Mouse (Mus musculus) testis, adult 2 months (tissue): ENCODE measurements around the gene Phactr4. TPM values are rescaled to one million over a fixed set of nuclear protein-coding genes. Genes with fewer than 3 reads are reported as not detected.

Source experiments
- H3K27ac ChIP-seq: fragments of 200-500 bp; 2 replicates; pipeline ENCODE4 v1.5.1; 2012; ENCODE audit warnings: low read depth, low read length; ENCODE audit not compliant: control insufficient read depth, insufficient read depth
- H3K27me3 ChIP-seq: fragments of 200-500 bp; 2 replicates; pipeline ENCODE4 v1.6.1; 2012; ENCODE audit warnings: mild to moderate bottlenecking, low read length, moderate library complexity; ENCODE audit not compliant: control insufficient read depth, insufficient read depth
- H3K36me3 ChIP-seq: fragments of 200-500 bp; 2 replicates; pipeline ENCODE4 v1.6.1; 2012; ENCODE audit warnings: mild to moderate bottlenecking, low read length; ENCODE audit not compliant: control insufficient read depth, insufficient read depth
- H3K4me1 ChIP-seq: fragments of 200-500 bp; 2 replicates; pipeline ENCODE4 v1.6.1; 2012; ENCODE audit warnings: low read length; ENCODE audit not compliant: control insufficient read depth, insufficient read depth
- H3K4me3 ChIP-seq: fragments of 200-500 bp; 2 replicates; pipeline ENCODE4 v1.5.1; 2012; ENCODE audit warnings: low read depth, mild to moderate bottlenecking, low read length, moderate library complexity, mixed read lengths; ENCODE audit not compliant: control insufficient read depth
- CTCF ChIP-seq: fragments of 200-500 bp; IDR thresholded peaks from 2 replicates; pipeline ENCODE4 v1.5.1; 2012; ENCODE audit warnings: low read depth, mild to moderate bottlenecking, inconsistent platforms, low read length, moderate library complexity; ENCODE audit not compliant: control insufficient read depth, insufficient read depth, insufficient replicate concordance
- POLR2A ChIP-seq: fragments of 200-500 bp; IDR thresholded peaks from 2 replicates; pipeline ENCODE4 v1.6.1; 2012; ENCODE audit warnings: low read depth, mild to moderate bottlenecking, inconsistent platforms, low read length, moderate library complexity; ENCODE audit not compliant: control insufficient read depth
- polyA plus RNA-seq: library from polyadenylated mRNA; depleted of rRNA; stranded (reverse); fragments of >200 nt; gene quantifications from 2 replicates; pipeline ENCODE4 v1.2.3, GENCODE M21; 2012

The Phactr4 gene
- polyA plus RNA-seq, 1 experiment, result 8.5 TPM

GRCm38 (mm10) chr4:132331960-132332359, 90.3 kb downstream of the Phactr4 start:
- H3K36me3 ChIP-seq, result peaks cover 2% of the 10 kb centered on the region; the same call in 1 of the 2 replicates

GRCm38 (mm10) chr4:132329835-132330354, 92.4 kb downstream of the Phactr4 start:
- TF ChIP-seq CTCF, result no peak
- TF ChIP-seq POLR2A, result no peak

More at GRCm38 (mm10) chr4:132331960-132332359, 90.3 kb downstream of the Phactr4 start:
- H3K27ac ChIP-seq, result no peak overlapping the region
- no peaks in the 10 kb centered on the region for H3K27me3 ChIP-seq
- no peak overlapping the region for H3K4me3 ChIP-seq
- TF ChIP-seq CTCF (no peak), POLR2A (no peak)
- H3K4me1 ChIP-seq, result peaks cover 3% of the 10 kb centered on the region

GRCm38 (mm10) chr4:132329115-132329834, 93.0 kb downstream of the Phactr4 start, which contains the start of gene Trnau1ap:
TSS of gene Trnau1ap (minus strand) at chr4:132329538.
- TF ChIP-seq POLR2A (peak; percentile 75), CTCF (no peak)
- peak within 1 kb of the TSS; percentile 80 for H3K27ac ChIP-seq
- H3K4me3 ChIP-seq, result peak within 1 kb of the TSS; percentile 92
- H3K4me1 ChIP-seq, result peaks cover 3% of the 10 kb centered on the region
- no peaks in the 10 kb centered on the region; the same call in 1 of the 2 replicates for H3K36me3 ChIP-seq
- no peaks in the 10 kb centered on the region for H3K27me3 ChIP-seq

More at GRCm38 (mm10) chr4:132329835-132330354, 92.4 kb downstream of the Phactr4 start:
- peaks cover 3% of the 10 kb centered on the region for H3K4me1 ChIP-seq
- peaks cover 2% of the 10 kb centered on the region; the same call in 1 of the 2 replicates for H3K36me3 ChIP-seq
- H3K4me3 ChIP-seq, result peak overlapping the region; percentile 92
- no peaks in the 10 kb centered on the region for H3K27me3 ChIP-seq
- H3K27ac ChIP-seq, result peak overlapping the region; percentile 80

DNA sequence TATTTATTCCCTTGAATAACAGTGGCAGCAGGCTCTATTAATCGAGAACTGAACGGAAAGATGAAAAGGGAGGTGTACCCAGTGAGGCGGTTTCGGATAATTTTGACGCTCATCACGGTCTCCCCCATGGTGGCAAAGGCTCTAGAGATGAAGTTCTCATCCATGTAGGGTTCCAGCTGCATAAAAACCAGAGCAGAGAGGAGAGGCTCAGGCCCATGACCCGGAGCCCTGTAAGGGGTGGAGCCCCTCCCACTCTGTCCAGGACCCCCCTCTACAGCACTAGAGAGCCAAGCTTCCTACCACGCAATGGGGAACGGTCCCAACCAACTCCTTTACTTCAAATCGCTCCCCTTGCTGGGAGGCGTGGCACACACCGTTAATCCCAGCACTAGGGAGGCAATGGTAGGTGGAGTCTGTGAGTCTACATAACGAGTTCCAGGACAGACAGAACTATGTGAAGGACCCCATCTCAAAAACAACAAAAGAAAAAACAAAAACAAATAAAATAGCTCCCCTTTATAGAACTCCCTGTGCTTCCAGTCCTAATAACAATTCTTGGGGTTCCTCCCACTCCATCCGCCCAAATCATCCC, 93.8 kb downstream of the Phactr4 start:
- Histone ChIP-seq H3K4me3 (peak overlapping the region; percentile 92), H3K4me1 (peaks cover 3% of the 10 kb centered on the region), H3K36me3 (no peaks in the 10 kb centered on the region; the same call in 1 of the 2 replicates), H3K27ac (no peak overlapping the region), H3K27me3 (no peaks in the 10 kb centered on the region)
- TF ChIP-seq CTCF, result no peak
- TF ChIP-seq POLR2A, result no peak

DNA sequence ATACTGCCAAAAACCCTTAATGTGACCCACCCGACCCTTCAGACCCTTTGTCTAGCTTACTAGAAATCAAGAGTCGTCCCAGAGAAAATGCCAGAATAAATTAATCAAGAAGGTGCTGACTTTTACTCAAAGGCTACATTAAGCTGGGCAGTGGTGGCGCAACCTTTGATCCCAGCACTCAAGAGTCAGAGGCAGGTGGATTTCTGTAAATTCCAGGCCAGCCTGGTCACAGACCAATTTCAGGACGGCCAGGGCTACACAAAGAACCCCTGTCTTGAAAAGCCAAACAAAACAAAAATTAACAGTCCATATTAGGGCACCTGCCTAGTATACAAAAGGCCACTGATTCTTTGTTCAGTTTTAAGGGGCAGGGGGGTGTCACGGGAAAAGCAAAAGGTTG, 95.8 kb downstream of the Phactr4 start:
- TF ChIP-seq POLR2A, result no peak
- no peak for TF ChIP-seq CTCF
- Histone ChIP-seq H3K4me3 (no peak overlapping the region), H3K27me3 (no peaks in the 10 kb centered on the region), H3K27ac (no peak overlapping the region), H3K4me1 (peaks cover 3% of the 10 kb centered on the region), H3K36me3 (no peaks in the 10 kb centered on the region; the same call in 1 of the 2 replicates)

- Histone ChIP-seq H3K4me3 (no peak overlapping the region), H3K36me3 (peaks cover 3% of the 10 kb centered on the region), H3K27me3 (no peaks in the 10 kb centered on the region), H3K27ac (no peak overlapping the region), H3K4me1 (no peaks in the 10 kb centered on the region)
- TF ChIP-seq CTCF (no peak), POLR2A (no peak)
Observed at GRCm38 (mm10) chr4:132315711-132316110, 106.6 kb downstream of the Phactr4 start.

DNA sequence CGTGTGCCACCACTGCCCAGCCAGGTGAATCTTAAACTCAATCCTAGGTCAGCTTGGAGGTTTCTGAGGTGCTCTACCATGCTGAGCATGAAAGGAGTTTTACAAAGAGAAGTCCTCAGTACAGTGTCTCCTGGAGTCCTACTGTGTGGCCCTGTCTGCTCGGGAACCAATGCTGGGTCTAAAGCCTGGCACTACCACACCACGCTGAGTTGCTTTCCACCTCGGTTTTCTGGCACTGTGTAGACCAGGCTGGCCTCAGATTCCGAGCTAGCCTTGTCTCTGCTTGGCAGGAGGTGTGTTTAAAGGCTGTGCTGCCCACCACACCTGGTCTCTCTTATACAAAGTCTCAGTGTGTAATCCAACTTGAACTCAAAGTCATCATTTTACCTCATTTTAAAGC, 109.7 kb downstream of the Phactr4 start:
- Histone ChIP-seq H3K4me1 (peaks cover 2% of the 10 kb centered on the region; the same call in 1 of the 2 replicates), H3K4me3 (no peak overlapping the region), H3K27me3 (no peaks in the 10 kb centered on the region), H3K27ac (no peak overlapping the region), H3K36me3 (peaks cover 3% of the 10 kb centered on the region)
- TF ChIP-seq POLR2A (no peak), CTCF (no peak)
